Mouse (Mus musculus) lung, embryonic 16.5 days (tissue): ENCODE results near the gene Pik3ap1. TPM values are rescaled to one million over a fixed set of nuclear protein-coding genes. Genes with fewer than 3 reads are reported as not detected.
A peak's percentile ranks its signal among the peaks of the same experiment; 100 is the strongest.

Experiments used
- ATAC-seq: fragments of 200-750 bp; cut with Nextera tagmentation; 2 replicates; pipeline ENCODE4 v1.8.0; 2017; ENCODE audit warnings: low read depth, mild to moderate bottlenecking, moderate library complexity
- H3K27ac ChIP-seq: fragments of 300-500 bp; sonication (generic); 2 replicates; pipeline ENCODE4 v1.5.1; 2014; ENCODE audit warnings: mild to moderate bottlenecking, control low read depth, low read length
- H3K27me3 ChIP-seq: fragments of 300-500 bp; sonication (generic); 2 replicates; pipeline ENCODE4 v1.6.1; 2014; ENCODE audit warnings: low read depth, low read length, mixed read lengths; ENCODE audit not compliant: control insufficient read depth, insufficient read depth
- H3K36me3 ChIP-seq: fragments of 300-500 bp; sonication (generic); 2 replicates; pipeline ENCODE4 v1.6.1; 2014; ENCODE audit warnings: low read length; ENCODE audit not compliant: control insufficient read depth, insufficient read depth
- H3K4me1 ChIP-seq: fragments of 300-500 bp; sonication (generic); replicated peaks from 2 replicates; pipeline ENCODE4 v1.6.1; 2014; ENCODE audit warnings: low read length, mixed read lengths; ENCODE audit not compliant: control insufficient read depth, insufficient read depth
- H3K4me2 ChIP-seq: fragments of 300-500 bp; sonication (generic); 2 replicates; pipeline ENCODE4 v1.6.1; 2014; ENCODE audit warnings: low read depth, low read length, control low read depth
- H3K4me3 ChIP-seq: fragments of 300-500 bp; sonication (generic); 2 replicates; pipeline ENCODE4 v1.5.1; 2014; ENCODE audit warnings: mild to moderate bottlenecking, low read length, control low read depth
- H3K9ac ChIP-seq: fragments of 300-500 bp; sonication (generic); 2 replicates; pipeline ENCODE4 v1.6.1; 2014; ENCODE audit warnings: low read length, control low read depth
- H3K9me3 ChIP-seq: fragments of 300-500 bp; sonication (generic); 2 replicates; pipeline ENCODE4 v1.6.1; 2016; ENCODE audit warnings: low read length; ENCODE audit not compliant: control insufficient read depth
- WGBS: fragments of 180-500 bp; shearing (Covaris S2); extraction: QIAGEN DNeasy Blood & Tissue Kit; methylation state at CpG from one replicate; pipeline ENCODE4 v1.1.7; 2014; 5-methylcytosine and 5-hydroxymethylcytosine counted together
- polyA plus RNA-seq: library from polyadenylated mRNA; unstranded; fragments of >200 nt; fragmentation: Nextera tagmentation; extraction: Ambion mirVana; gene quantifications from 2 replicates; pipeline ENCODE4 v1.2.1, GENCODE M21; 2015

The Pik3ap1 gene
- polyA plus RNA-seq, 1 experiment from 2014 or later: 3.1 TPM

DNA sequence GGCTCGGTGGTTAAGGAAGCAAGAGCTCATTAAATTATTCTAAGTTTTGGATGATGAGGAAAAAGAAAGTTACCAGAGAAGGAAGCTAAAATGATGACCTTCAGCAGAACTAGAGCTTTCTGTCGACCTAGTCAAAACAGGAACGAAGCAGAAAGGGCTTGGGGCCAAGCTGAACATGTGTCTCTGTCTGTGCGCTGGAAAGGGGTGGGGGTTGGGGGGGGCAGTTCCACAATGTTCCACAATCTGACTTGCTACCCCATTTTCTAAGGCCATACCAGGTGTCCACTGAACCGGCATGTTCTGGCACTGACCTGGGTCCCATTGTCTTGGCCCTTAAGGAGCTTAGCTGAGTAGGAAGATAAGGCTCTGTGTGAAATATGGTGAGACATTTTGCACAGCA, 43.2 kb downstream of the Pik3ap1 start:
- Histone ChIP-seq H3K4me1 (peaks cover 13% of the 10 kb centered on the region), H3K27ac (no peak overlapping the region), H3K9me3 (no peaks in the 10 kb centered on the region), H3K36me3 (no peaks in the 10 kb centered on the region), H3K4me2 (no peak overlapping the region), H3K9ac (no peak overlapping the region), H3K27me3 (no peaks in the 10 kb centered on the region), H3K4me3 (no peak overlapping the region)
- 71% methylated on average over 5 of the region's 5 CpGs for WGBS
- no peak for ATAC-seq

DNA sequence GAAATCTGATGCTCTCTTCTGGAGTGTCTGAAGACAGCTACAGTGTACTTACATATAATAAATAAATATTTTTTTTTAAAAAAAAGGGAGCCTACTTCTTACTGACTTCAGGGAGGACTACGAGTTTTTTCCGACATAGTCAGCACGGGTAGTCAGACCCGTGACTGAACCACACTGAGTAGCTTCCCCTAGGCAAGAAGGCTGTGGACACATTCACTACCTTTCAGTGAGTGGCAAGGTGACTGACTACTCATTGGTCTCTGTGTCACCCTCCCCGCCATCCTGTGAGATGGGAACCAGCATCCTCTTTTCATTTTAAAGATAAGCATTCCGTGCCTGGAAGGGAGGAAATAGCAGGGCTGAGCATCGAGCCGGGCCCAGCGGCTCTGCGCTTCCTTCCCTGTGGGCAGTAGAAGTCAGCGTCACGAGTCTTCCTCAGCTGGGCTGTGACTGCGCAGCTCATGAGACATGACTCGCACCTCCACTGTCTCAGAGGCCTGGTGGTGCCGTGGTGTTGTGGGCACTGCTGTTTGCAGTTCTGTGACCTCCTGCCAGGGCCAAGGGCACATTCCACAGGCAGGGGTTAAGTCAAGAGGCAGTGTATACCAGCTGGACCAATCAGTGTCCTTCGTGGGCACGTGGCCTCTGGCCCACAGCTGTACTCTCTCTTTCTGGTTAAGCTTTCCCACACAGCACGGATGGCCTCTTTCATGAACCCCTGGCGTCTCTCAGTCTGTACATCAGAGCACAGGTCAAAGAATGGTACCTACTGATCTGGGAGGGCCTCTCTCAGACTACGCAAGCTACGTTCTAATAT, 45.7 kb downstream of the Pik3ap1 start:
- no peak overlapping the region for H3K4me2 ChIP-seq
- ATAC-seq: 0 out of 2 replicates have a peak, but pooled peaks have one; percentile 38
- no peak overlapping the region; the same call in 1 of the 2 replicates for H3K9ac ChIP-seq
- peaks cover 6% of the 10 kb centered on the region for H3K4me1 ChIP-seq
- H3K27ac ChIP-seq: no peak overlapping the region
- H3K9me3 ChIP-seq: no peaks in the 10 kb centered on the region
- 48% methylated on average over 21 of the region's 21 CpGs for WGBS
- H3K4me3 ChIP-seq: no peak overlapping the region
- no peaks in the 10 kb centered on the region for H3K27me3 ChIP-seq
- H3K36me3 ChIP-seq: no peaks in the 10 kb centered on the region

DNA sequence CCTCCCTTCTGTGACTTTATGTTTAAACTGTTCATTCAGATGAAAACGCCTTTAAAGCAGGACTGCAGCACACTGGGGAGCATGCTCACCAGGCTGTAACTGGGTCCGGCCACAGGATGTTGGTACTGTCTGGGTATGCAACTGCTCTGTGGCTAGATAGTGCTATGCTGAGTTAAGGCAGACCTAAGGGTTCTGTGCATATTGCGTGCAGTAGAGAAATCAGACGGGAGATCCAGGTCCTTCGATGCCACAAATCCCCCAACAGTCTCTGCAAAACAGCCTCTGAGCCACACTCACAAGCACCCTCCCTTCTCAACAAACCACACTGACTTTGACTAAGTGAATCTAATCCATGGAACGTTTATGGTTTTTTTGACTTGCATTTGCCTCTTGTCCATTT, 46.5 kb downstream of the Pik3ap1 start:
- WGBS: 72% methylated on average over 6 of the region's 6 CpGs
- Histone ChIP-seq H3K4me2 (no peak overlapping the region), H3K9ac (no peak overlapping the region), H3K4me1 (no peaks in the 10 kb centered on the region), H3K36me3 (no peaks in the 10 kb centered on the region), H3K9me3 (no peaks in the 10 kb centered on the region), H3K27me3 (no peaks in the 10 kb centered on the region), H3K27ac (no peak overlapping the region), H3K4me3 (no peak overlapping the region)
- no peak for ATAC-seq

DNA sequence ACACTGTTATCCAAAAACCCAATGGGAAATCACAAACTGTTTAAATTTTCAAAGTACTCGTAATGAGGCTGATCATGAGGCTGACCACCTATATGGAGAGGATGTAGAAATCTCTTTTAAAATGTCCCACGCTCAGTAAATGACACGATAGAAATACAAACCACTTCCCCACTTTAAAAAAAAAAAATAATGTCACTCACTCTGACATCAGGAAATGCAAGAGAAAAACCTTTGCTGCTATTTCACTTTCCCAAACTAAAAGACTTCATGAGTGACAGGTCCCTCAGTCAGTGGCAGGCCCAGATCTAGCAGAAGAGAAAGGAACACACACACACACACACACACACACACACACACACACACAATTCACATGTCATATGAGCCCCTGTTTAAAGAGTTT, 49.2 kb downstream of the Pik3ap1 start:
- WGBS: 69% methylated on average over 3 of the region's 3 CpGs
- no peak for ATAC-seq

DNA sequence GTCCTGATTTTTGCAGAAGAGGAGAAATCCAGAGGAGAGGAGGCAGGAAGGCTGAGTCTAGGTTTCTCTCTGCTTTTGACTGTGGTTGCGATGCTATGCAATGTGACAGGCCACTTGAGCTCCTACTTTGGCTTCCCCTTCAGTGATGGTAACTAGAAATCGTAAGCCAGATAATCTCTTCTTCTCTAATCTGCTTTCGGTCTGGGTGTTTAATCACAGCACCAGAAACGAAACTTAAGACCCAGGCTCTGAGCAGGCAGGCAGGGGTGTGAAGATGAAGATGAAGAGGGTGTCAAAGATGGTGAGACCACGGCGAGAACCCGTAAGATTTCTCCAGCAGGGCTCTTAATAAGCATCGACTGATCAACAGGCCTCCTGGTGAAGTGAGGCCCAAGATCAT, 51.9 kb downstream of the Pik3ap1 start:
- no peak overlapping the region for H3K27ac ChIP-seq
- ATAC-seq: no peak
- no peak overlapping the region for H3K4me2 ChIP-seq
- WGBS: 60% methylated on average over 8 of the region's 8 CpGs
- no peaks in the 10 kb centered on the region for H3K36me3 ChIP-seq
- H3K4me1 ChIP-seq: no peaks in the 10 kb centered on the region
- no peaks in the 10 kb centered on the region for H3K9me3 ChIP-seq
- no peak overlapping the region for H3K9ac ChIP-seq
- no peaks in the 10 kb centered on the region for H3K27me3 ChIP-seq
- no peak overlapping the region for H3K4me3 ChIP-seq

More for the DNA sequence above, 49.2 kb downstream of the Pik3ap1 start:
- H3K27ac ChIP-seq: no peak overlapping the region
- H3K4me3 ChIP-seq: no peak overlapping the region
- H3K9ac ChIP-seq: no peak overlapping the region
- H3K36me3 ChIP-seq: no peaks in the 10 kb centered on the region
- no peak overlapping the region for H3K4me2 ChIP-seq
- H3K9me3 ChIP-seq: no peaks in the 10 kb centered on the region
- H3K27me3 ChIP-seq: no peaks in the 10 kb centered on the region
- H3K4me1 ChIP-seq: no peaks in the 10 kb centered on the region

DNA sequence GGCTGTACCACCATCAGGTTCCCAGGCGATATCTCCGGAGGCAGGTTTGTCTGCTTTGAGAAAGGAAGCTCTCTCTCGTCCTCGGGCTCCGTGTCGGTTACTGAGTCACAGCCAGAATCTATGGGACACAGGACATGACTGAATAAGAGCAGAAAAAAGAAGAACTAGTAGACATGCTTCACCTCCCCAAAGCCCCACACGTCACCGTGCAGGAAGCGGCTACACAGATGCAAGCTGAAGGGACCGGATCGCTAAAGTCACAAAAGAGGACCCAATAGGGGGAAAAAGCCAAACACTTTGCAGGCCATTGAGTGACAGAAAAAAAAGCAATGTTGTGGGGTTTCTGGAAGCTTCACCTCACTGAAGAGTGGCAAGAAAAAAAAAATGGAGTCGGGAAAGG, 52.7 kb downstream of the Pik3ap1 start:
- no peak overlapping the region for H3K27ac ChIP-seq
- H3K4me2 ChIP-seq: no peak overlapping the region
- no peaks in the 10 kb centered on the region for H3K4me1 ChIP-seq
- WGBS: 84% methylated on average over 12 of the region's 12 CpGs
- H3K9ac ChIP-seq: no peak overlapping the region
- H3K4me3 ChIP-seq: no peak overlapping the region
- H3K9me3 ChIP-seq: no peaks in the 10 kb centered on the region
- no peaks in the 10 kb centered on the region for H3K27me3 ChIP-seq
- ATAC-seq: no peak
- H3K36me3 ChIP-seq: no peaks in the 10 kb centered on the region

DNA sequence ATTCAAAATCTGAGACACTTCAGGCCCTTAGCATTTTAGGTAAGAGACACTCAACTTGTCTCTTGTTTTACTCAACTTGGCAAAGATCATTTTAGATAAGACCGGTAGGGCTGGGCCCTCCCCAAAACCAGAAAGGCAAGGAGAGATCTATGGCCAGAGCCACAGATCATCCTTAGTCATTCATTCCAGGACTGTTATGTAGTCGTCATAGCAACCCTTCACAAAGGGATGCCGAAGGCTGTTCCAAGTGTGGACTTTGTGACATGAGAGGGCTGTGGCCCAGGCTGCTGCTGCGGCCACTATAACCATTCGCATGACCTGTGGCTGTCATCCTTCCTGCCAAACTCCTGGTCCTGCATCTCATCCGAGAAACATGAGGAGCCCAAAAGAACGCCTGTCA, 54.5 kb downstream of the Pik3ap1 start:
- no peak overlapping the region for H3K4me2 ChIP-seq
- 73% methylated on average over 7 of the region's 7 CpGs for WGBS
- no peaks in the 10 kb centered on the region for H3K4me1 ChIP-seq
- no peaks in the 10 kb centered on the region for H3K36me3 ChIP-seq
- no peak for ATAC-seq
- H3K27ac ChIP-seq: no peak overlapping the region
- H3K9ac ChIP-seq: no peak overlapping the region
- no peaks in the 10 kb centered on the region for H3K27me3 ChIP-seq
- no peaks in the 10 kb centered on the region for H3K9me3 ChIP-seq
- H3K4me3 ChIP-seq: no peak overlapping the region

DNA sequence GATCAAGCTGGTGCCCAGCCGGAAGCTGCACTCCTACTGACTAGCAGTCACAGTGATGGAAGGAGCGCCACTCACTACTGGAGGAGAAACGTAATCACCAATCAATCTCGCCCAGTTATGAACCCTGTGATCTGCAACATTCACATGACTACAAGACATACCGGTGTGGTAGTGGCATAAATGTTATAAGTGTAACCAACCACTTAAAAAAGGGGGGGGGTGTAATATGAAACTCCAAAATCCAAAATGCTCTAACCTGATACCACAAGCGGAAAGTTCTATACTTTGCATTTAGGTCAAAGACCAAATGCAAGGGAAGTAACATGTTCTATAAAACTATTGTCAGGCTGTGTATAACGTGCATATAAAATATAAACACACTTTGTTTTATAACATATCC, 54.9 kb downstream of the Pik3ap1 start:
- Histone ChIP-seq H3K9me3 (no peaks in the 10 kb centered on the region), H3K27me3 (no peaks in the 10 kb centered on the region), H3K4me1 (no peaks in the 10 kb centered on the region), H3K4me2 (no peak overlapping the region), H3K36me3 (no peaks in the 10 kb centered on the region), H3K9ac (no peak overlapping the region), H3K4me3 (no peak overlapping the region), H3K27ac (no peak overlapping the region)
- 91% methylated on average over 7 of the region's 7 CpGs for WGBS
- no peak for ATAC-seq

DNA sequence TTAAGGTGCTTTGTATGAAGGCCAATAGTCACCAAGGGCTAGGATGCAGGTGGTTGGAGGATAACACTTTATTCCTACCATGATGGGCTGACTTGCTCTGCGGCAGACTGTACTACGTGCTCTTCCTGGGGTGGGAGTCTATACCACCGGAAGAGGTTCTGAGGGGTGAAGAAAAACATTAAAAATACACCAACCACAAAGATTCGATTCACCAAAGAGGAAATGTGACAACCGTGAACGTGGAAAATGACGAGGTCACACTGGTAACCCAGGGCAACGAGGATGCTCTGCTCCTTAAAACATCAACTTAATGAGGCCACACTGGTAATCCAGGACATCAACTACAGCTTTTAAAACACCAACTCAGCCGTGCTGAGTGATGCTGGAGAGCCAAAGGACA, 56.2 kb downstream of the Pik3ap1 start:
- no peaks in the 10 kb centered on the region for H3K4me1 ChIP-seq

More for the DNA sequence above, 56.2 kb downstream of the Pik3ap1 start:
- H3K27ac ChIP-seq: no peak overlapping the region
- ATAC-seq: no peak
- H3K27me3 ChIP-seq: no peaks in the 10 kb centered on the region
- H3K4me2 ChIP-seq: no peak overlapping the region
- H3K4me3 ChIP-seq: no peak overlapping the region
- WGBS: 68% methylated on average over 9 of the region's 9 CpGs
- H3K9me3 ChIP-seq: no peaks in the 10 kb centered on the region
- no peak overlapping the region for H3K9ac ChIP-seq
- H3K36me3 ChIP-seq: no peaks in the 10 kb centered on the region
